Mouse (Mus musculus): ENCODE results near the gene Rslcan18. TPM values are rescaled to one million over a fixed set of nuclear protein-coding genes. Genes with fewer than 3 reads are reported as not detected.
"Not testable (repeated sequence)": the region's sequence is repeated elsewhere in the genome, so short reads cannot be mapped to it uniquely, and the experiment has no call there.

Rslcan18 gene
- polyA plus RNA-seq (2012; rRNA removed) = 0.21 and 0.24 TPM in 2 replicates

DNA sequence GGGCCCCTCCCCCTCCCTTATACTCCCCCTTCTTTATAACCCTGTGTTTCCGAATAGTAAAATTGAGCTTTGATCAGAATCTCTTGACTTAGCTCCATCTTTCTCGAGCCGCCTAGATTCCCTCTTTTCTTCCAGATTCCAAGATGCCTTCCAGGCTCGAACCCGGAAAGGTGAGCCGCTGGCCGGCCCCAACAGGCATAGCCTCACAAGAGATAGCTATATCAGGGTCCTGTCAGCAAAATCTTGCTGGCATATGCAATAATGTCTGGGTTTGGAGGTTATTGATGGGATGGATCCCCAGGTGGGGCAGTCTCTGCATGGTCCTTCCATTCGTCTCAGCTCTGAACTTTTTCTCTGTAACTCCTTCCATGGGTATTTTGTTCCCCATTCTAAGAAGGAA lies at the start of gene Rslcan18:
Gene Rslcan18, minus strand, starts transcription at position 101 of the 400 bp plus-strand sequence.
- not testable (repeated sequence) for DNase-seq (ENCODE audit: extremely low spot score in 1 of 2, low spot score in 1 of 2)

DNA sequence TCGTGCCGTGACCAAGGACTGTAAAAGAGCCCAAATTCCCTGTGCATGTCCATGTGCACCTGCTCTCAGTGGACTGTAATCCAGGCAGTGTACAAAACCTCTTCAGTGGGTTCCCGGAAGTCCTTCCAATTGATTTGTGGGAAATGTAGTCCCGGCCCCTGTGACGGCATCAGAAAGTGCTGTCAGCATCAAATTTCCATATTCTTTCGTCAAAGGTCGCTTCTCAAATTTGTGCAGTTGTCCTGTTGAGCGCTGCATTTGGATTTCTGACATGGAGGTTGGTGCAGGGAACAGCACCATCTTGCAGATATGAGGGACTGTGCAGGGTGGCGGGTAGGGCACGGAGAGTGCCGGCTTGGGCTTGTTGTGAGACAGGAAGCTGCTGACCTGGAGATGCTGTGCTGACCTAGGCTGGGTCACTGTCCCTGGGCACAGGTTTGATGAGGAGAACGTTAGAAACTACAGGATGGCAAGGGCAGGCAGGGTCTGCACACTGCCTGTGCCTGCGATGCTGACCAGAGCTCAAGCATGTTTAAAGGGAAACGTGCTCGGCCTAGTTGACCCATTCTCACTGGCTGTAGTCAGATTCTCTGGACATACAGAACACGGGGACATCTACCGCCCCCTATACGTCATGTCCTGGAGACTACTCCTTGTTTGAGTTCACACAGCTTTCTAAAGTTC lies 12.1 kb upstream of the Rslcan18 start:
- peak; percentile 88 to 94 for DNase-seq (ENCODE audit: extremely low spot score in 1 of 2, low spot score in 1 of 2)

DNA sequence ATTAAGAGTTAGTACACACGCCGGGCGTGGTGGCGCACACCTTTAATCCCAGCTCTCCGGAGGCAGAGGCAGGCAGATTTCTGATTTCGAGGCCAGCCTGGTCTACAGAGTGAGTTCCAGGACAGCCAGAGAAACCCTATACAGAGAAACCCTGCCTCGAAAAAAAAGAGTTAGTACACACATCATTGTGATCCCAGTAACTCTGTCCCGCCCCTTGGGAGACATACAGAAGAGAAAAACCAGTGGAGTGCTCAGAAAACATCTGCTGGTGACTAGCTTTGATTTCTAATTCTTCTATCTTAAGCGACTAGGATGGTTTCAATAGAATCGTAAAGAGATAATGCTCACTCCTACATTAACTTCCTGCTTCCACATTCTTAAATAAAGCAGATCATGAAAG lies 11.4 kb upstream of the Rslcan18 start:
- DNase-seq (ENCODE audit: extremely low spot score in 1 of 2, low spot score in 1 of 2) = not testable (repeated sequence)

GRCm38 (mm10) chr13:67124460-67124859 lies 8.4 kb upstream of the Rslcan18 start:
- no peak for DNase-seq (ENCODE audit: extremely low spot score in 1 of 2, low spot score in 1 of 2)

DNA sequence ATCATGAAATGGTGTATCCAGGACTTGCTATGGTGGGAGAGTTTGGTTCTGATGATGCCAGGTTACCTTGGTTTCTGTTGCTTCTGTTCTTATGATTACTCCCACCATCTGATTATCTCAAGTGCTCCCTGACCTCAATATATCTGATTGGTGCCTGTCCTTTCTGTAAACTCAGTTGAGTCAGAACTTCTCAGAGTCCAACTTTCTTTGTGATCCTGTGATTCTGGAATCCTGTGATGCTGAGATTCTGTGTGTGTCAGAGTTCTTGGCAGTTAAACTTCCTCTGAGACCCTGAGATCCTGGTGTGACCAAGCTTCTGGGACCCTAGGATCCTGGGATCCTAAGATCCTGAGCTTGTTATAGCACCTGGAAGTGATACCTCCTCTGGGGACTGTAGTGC lies 5.3 kb upstream of the Rslcan18 start, which contains the start of gene Zfp759:
Gene Zfp759, plus strand, starts transcription at position 301 of the 400 bp plus-strand sequence.
- DNase-seq (ENCODE audit: extremely low spot score in 1 of 2, low spot score in 1 of 2) = not testable (repeated sequence)

DNA sequence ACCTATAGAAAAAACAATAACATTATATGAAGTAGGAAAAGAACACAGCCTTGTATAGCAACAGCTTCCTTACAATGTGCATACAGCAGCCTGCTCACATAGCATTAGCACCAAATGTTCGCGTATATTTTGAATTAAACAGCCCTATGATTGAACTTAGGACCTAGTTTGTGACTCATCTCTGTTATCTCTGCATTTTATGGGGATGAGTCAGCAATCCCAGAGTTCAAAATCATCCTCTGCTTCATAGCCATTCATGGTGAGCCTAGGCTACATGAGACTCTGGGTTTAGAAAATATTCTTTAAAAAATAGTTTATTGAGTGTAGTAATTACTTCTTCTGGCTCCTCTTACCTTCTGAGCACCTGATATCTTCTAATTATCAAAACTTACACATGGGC lies 2.8 kb downstream of the Rslcan18 start:
- DNase-seq (ENCODE audit: extremely low spot score in 1 of 2, low spot score in 1 of 2) = no peak

- peak in 1 of 2 experiments; percentile 58 for DNase-seq (ENCODE audit: extremely low spot score in 1 of 2, low spot score in 1 of 2)
Observed at GRCm38 (mm10) chr13:67112096-67112495, 4.0 kb downstream of the Rslcan18 start.

- no peak for DNase-seq (ENCODE audit: extremely low spot score in 1 of 2, low spot score in 1 of 2)
Observed at GRCm38 (mm10) chr13:67108821-67109206, 7.2 kb downstream of the Rslcan18 start.

GRCm38 (mm10) chr13:67108194-67108820 lies 7.8 kb downstream of the Rslcan18 start, which contains the start of gene Gm28557:
Gene Gm28557 (minus strand): TSS chr13:67108604.
- DNase-seq (ENCODE audit: extremely low spot score in 1 of 2, low spot score in 1 of 2) = peak; percentile 97 to 99

DNA sequence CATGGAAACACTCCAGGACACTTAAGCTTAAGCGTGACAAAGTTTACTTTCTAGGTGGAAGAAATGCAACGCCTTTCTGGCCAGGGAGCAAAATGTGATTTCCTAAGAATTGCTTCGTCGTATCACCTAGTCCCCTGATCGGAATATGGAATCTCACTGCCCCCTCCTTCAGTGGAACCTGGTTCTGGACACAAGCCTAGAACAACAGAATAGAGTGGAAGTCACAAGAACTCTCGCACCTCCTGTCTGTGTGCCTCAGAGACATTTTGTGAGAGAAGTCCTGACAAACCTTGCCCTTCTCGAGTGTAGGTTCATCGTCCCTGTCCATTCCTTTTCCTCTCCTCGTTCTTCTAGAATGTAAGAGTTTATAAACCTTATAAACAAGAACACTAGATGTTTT lies 8.4 kb downstream of the Rslcan18 start:
- DNase-seq (ENCODE audit: extremely low spot score in 1 of 2, low spot score in 1 of 2) = no peak

- no peak for DNase-seq (ENCODE audit: extremely low spot score in 1 of 2, low spot score in 1 of 2)
Observed at GRCm38 (mm10) chr13:67097876-67098275, 18.2 kb downstream of the Rslcan18 start, which contains the start of gene Zfp708. Gene Zfp708 (minus strand): TSS chr13:67097976.

DNA sequence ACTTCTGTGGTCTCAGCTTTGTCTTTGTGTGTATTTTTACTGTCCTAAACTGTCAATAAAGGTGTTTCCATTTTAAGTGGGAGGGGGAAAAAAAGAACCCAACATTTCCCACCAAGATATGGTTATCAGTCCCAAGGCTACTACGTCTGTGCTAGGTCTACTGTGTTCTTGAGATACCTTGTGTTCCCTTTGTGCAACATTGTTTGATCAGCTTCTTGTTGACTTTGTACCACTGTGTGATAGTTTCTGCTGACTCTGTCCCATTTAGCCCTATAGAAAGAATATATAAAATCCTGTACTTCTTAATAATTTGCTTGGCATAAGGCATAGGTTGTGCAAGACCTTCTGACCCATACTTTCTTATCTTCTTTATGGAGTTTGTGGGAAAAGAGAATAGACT lies 25.9 kb downstream of the Rslcan18 start:
- DNase-seq (ENCODE audit: extremely low spot score in 1 of 2, low spot score in 1 of 2) = no peak

DNA sequence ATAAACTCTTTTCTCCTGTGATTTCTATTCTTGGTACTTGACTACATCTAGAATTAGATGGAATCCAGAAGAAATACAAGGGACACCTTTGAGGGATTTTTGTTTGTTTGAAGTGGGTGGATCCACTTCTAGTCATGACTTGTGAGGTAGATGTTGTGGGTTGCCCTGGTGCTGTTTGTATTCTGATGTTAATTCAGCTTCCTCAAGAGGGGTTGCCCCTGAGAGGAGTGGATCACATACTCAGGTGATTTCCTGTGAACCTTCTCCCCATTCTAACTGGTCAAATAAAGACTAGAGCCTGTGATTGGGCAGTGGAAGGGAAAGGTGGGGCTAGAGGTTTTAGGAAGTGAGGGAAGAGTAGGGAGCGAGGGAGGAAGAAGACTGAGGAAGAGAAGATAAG lies 34.1 kb downstream of the Rslcan18 start:
- DNase-seq (ENCODE audit: extremely low spot score in 1 of 2, low spot score in 1 of 2) = no peak

GRCm38 (mm10) chr13:67081142-67081713 lies 34.8 kb downstream of the Rslcan18 start:
- peak; percentile 64 to 83 for DNase-seq (ENCODE audit: extremely low spot score in 1 of 2, low spot score in 1 of 2)

- DNase-seq (ENCODE audit: extremely low spot score in 1 of 2, low spot score in 1 of 2) = no peak
Observed at GRCm38 (mm10) chr13:67077244-67077643, 38.8 kb downstream of the Rslcan18 start.

DNA sequence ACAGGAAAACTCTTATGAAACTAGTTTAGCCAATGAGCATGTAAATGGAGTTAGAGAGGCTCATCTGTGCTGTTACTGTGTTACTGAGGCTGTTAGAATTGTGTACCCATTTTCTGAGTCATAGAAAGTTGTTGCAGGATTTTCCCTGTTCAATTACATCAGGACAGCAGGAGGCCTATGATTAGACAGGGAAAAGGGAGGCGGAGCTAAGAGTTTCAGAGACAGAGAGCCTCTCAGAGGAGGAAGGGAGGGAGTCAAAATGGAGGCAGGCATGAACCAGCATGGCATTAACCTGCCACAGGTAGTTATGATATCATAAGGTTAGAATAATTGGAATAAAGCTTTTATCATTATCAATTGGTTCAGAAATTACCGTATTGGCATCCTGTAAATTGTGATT lies 43.3 kb downstream of the Rslcan18 start:
- DNase-seq (ENCODE audit: extremely low spot score in 1 of 2, low spot score in 1 of 2) = no peak

- no peak for DNase-seq (ENCODE audit: extremely low spot score in 1 of 2, low spot score in 1 of 2)
Observed at GRCm38 (mm10) chr13:67065386-67065785, 50.7 kb downstream of the Rslcan18 start.

DNA sequence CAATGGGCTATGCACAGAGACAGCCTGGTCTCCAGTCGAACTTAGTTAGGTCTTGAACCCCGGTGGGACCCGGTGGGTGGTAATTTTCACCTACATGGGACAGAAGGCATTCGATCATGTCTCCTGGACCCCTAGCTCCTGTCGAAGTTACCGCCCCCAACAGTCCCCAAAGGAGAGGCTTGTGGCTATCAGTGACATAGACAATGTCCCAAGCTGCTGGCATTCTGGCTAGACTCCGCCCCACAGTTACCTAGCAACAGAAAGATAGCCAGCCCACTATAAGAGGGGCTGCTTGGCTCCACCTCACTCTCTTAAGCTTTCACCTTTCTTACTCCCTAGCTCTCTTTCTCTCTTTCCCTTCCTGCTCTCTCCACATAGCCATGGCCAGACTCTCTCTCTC lies 53.6 kb downstream of the Rslcan18 start:
- no peak for DNase-seq (ENCODE audit: extremely low spot score in 1 of 2, low spot score in 1 of 2)

- DNase-seq (ENCODE audit: extremely low spot score in 1 of 2, low spot score in 1 of 2) = peak; percentile 91 to 97
Observed at GRCm38 (mm10) chr13:67060786-67061358, 55.2 kb downstream of the Rslcan18 start, which contains the start of gene Zfp712. Gene Zfp712 (minus strand): TSS chr13:67061170.

- DNase-seq (ENCODE audit: extremely low spot score in 1 of 2, low spot score in 1 of 2) = no peak
Observed at GRCm38 (mm10) chr13:67060161-67060785, 55.8 kb downstream of the Rslcan18 start.
